Mouse (Mus musculus) liver (tissue): ENCODE measurements around the gene Aadac.

Source experiments
- DNase-seq: peaks from one replicate; pipeline ENCODE4 v3.0.0-alpha.2; 2020; ENCODE audit warnings: mixed read lengths

Gene Aadac

GRCm38 (mm10) chr3:60025417-60025816 lies at the start of gene Aadac:
Gene Aadac, plus strand, starts transcription at chr3:60025717.
- DNase-seq, result no peak

- no peak for DNase-seq
Observed at GRCm38 (mm10) chr3:60003622-60004021, 21.9 kb upstream of the Aadac start.

- DNase-seq, result no peak
Observed at GRCm38 (mm10) chr3:60006443-60006842, 19.1 kb upstream of the Aadac start, which contains the start of gene Aadacl2. Gene Aadacl2, plus strand, starts transcription at chr3:60006743.

GRCm38 (mm10) chr3:60031511-60031910 lies 6.0 kb downstream of the Aadac start:
- no peak for DNase-seq

- DNase-seq, result no peak
Observed at GRCm38 (mm10) chr3:60046221-60046913, 20.9 kb downstream of the Aadac start.

- DNase-seq, result no peak
Observed at GRCm38 (mm10) chr3:60053231-60053927, 27.9 kb downstream of the Aadac start.

- no peak for DNase-seq
Observed at GRCm38 (mm10) chr3:60053931-60054330, 28.4 kb downstream of the Aadac start.

GRCm38 (mm10) chr3:60056451-60056850 lies 30.9 kb downstream of the Aadac start:
- no peak for DNase-seq

- no peak for DNase-seq
Observed at GRCm38 (mm10) chr3:60057070-60057808, 31.7 kb downstream of the Aadac start.

- no peak for DNase-seq
Observed at GRCm38 (mm10) chr3:60057809-60058082, 32.2 kb downstream of the Aadac start.

- DNase-seq, result no peak
Observed at GRCm38 (mm10) chr3:60078883-60079415, 53.4 kb downstream of the Aadac start.

GRCm38 (mm10) chr3:60080572-60080971 lies 55.1 kb downstream of the Aadac start:
- peak; percentile 14 for DNase-seq

- no peak for DNase-seq
Observed at GRCm38 (mm10) chr3:60081648-60082047, 56.1 kb downstream of the Aadac start, which contains the start of gene Sucnr1. Gene Sucnr1, plus strand, starts transcription at chr3:60081869.

GRCm38 (mm10) chr3:60082746-60083145 lies 57.2 kb downstream of the Aadac start:
- no peak for DNase-seq

GRCm38 (mm10) chr3:60085729-60086128 lies 60.2 kb downstream of the Aadac start:
- DNase-seq, result no peak
